ENCODE assay signal across 9 mouse cellular contexts in genomic region chr6:121027314-121027713, GRCm38 (mm10).
DNase-seq lines count a peak whose midpoint lies in the region; ATAC-seq and TF ChIP-seq lines count a peak whose summit lies in the region.
"Had no signal": no experiment of that assay in that cellular context is flagged by ENCODE, and none has a peak within 500 bp of the region (broad histone marks: within the 10 kb centered on the region; RNA-seq: fewer than 3 reads in every experiment).

No protein-coding gene starts in this region.

- 0 out of 2 replicates have a peak, but pooled peaks have one; percentile 37 for ATAC-seq in heart, embryonic 15.5 days (replicated peaks; ENCODE audit: insufficient number of reproducible peaks, insufficient read depth, low FRiP score, low read depth)
- ATAC-seq in stomach, embryonic 14.5 days (ENCODE audit: insufficient number of reproducible peaks, insufficient read depth, low FRiP score, low read depth) = peak; percentile 53; the same call in 1 of the 2 replicates
- ATAC-seq in intestine, postnatal 0 days = no peak

- H3K27me3 ChIP-seq in heart, embryonic 15.5 days = no peaks in the 10 kb centered on the region
- no peaks in the 10 kb centered on the region for H3K27me3 ChIP-seq in stomach, embryonic 14.5 days (ENCODE audit: control insufficient read depth, insufficient read depth, low read length)
- H3K27me3 ChIP-seq in intestine, postnatal 0 days (replicated peaks; ENCODE audit: control insufficient read depth, insufficient read depth, low read length) = no peaks in the 10 kb centered on the region

- H3K9me3 ChIP-seq in heart, embryonic 15.5 days (replicated peaks) = no peaks in the 10 kb centered on the region
- no peaks in the 10 kb centered on the region for H3K9me3 ChIP-seq in stomach, embryonic 14.5 days (ENCODE audit: control insufficient read depth, low read depth, low read length)
- no peaks in the 10 kb centered on the region for H3K9me3 ChIP-seq in intestine, postnatal 0 days (ENCODE audit: control insufficient read depth)

- no peak overlapping the region for H3K9ac ChIP-seq in heart, embryonic 15.5 days
- no peak overlapping the region for H3K9ac ChIP-seq in stomach, embryonic 14.5 days (replicated peaks; ENCODE audit: low read depth, low read length)
- H3K9ac ChIP-seq in intestine, postnatal 0 days (ENCODE audit: low read depth, low read length) = no peak overlapping the region

- no peak overlapping the region for H3K4me2 ChIP-seq in heart, embryonic 15.5 days
- H3K4me2 ChIP-seq in stomach, embryonic 14.5 days (replicated peaks; ENCODE audit: low read depth, low read length) = no peak overlapping the region
- H3K4me2 ChIP-seq in intestine, postnatal 0 days (replicated peaks; ENCODE audit: low read depth) = no peak overlapping the region
- H3K4me2 ChIP-seq: liver, embryonic 11.5 days had no signal

- DNase-seq in lung, adult 18-20 months = peak; percentile 34 to 64
- no peak for DNase-seq in lung, postnatal 25 days (ENCODE audit: low spot score)
- DNase-seq in cerebellum, postnatal 25 days = peak; percentile 76 to 79
- no peak for DNase-seq in natural killer cell, adult 2 months (ENCODE audit: low spot score in 2 of 2)
- DNase-seq in T-cell, adult 2 months (ENCODE audit: low spot score) = no peak

- no peak for TF ChIP-seq CTCF in intestine, postnatal 0 days (IDR thresholded peaks at IDR 0.05; ENCODE audit: low read depth)

- 0 out of 2 replicates have a peak overlapping the region, but pooled peaks have one; percentile 10 for H3K27ac ChIP-seq in heart, embryonic 15.5 days
- H3K27ac ChIP-seq in stomach, embryonic 14.5 days (ENCODE audit: low read length) = no peak overlapping the region
- no peak overlapping the region for H3K27ac ChIP-seq in intestine, postnatal 0 days (ENCODE audit: low read depth, low read length)

- no peak overlapping the region for H3K4me3 ChIP-seq in heart, embryonic 15.5 days
- H3K4me3 ChIP-seq in stomach, embryonic 14.5 days (ENCODE audit: low read depth, low read length) = no peak overlapping the region
- H3K4me3 ChIP-seq in intestine, postnatal 0 days (ENCODE audit: low read depth, low read length) = no peak overlapping the region

- H3K4me1 ChIP-seq in heart, embryonic 15.5 days (replicated peaks) = peaks cover 12% of the 10 kb centered on the region
- no peaks in the 10 kb centered on the region for H3K4me1 ChIP-seq in stomach, embryonic 14.5 days (ENCODE audit: control insufficient read depth, insufficient read depth, low read length)
- H3K4me1 ChIP-seq in intestine, postnatal 0 days (replicated peaks; ENCODE audit: control insufficient read depth, insufficient read depth, low read length) = no peaks in the 10 kb centered on the region

- 45% methylated on average over 5 of the region's 5 CpGs for WGBS in heart, embryonic 15.5 days
- WGBS in stomach, embryonic 14.5 days = 80% methylated on average over 5 of the region's 5 CpGs
- WGBS in intestine, postnatal 0 days = 55% methylated on average over 5 of the region's 5 CpGs

- peaks cover 68% of the 10 kb centered on the region for H3K36me3 ChIP-seq in heart, embryonic 15.5 days
- H3K36me3 ChIP-seq in stomach, embryonic 14.5 days (ENCODE audit: control insufficient read depth, insufficient read depth, low read length) = peaks cover 4% of the 10 kb centered on the region; the same call in 1 of the 2 replicates
- H3K36me3 ChIP-seq in intestine, postnatal 0 days (ENCODE audit: control insufficient read depth, insufficient read depth) = peaks cover 50% of the 10 kb centered on the region

Comparison
In these comparisons a context has a peak if more than half of its experiments do, and no peak if none do; other contexts are left out.
1. DNase-seq: peak in lung, adult 18-20 months (2 of 2) and cerebellum, postnatal 25 days (2 of 2); none in lung, postnatal 25 days (single experiment), natural killer cell, adult 2 months (0 of 2) and T-cell, adult 2 months (single experiment).